Mouse (Mus musculus) kidney, adult 2 months (tissue): Measurements from ENCODE around the gene Coro1c.

Experiments
- CTCF ChIP-seq: fragments of 200-500 bp; conservative IDR thresholded peaks from 2 replicates; pipeline ENCODE4 v1.5.1; 2011; ENCODE audit warnings: low read depth, mild to moderate bottlenecking, control low read depth, low read length, moderate library complexity, mixed read lengths; ENCODE audit not compliant: insufficient read depth, insufficient read length
- POLR2A ChIP-seq: fragments of 200-500 bp; IDR thresholded peaks from one replicate; pipeline ENCODE4 v1.6.1; 2011; ENCODE audit warnings: low read depth, low read length, control low read depth

DNA sequence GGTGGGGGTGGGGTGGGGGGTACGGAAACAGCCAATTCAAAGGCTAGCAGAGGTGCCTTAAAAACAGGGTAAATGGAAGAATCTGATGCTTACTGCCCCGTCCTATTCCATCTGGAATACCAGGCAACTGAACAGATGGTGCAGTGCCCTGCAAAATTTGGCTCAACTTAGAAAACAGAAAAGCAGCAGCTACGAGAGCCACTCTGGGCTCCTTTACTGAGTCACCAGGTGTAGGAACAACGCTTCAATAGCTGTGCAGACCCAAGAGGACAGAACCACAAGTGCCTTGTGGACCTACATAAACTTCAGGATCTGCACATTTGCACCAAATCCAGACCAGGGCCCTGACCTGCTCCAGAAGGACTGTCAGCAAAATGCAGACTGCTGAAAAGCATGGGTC is 46.1 kb downstream of the Coro1c start:
- no peak for TF ChIP-seq CTCF
- TF ChIP-seq POLR2A: no peak
